Mouse (Mus musculus) c-Kit-negative CD71-positive TER-119-positive erythroid progenitor cells, embryonic 14.5 days (primary cell): Measurements from ENCODE around the gene March5.
A peak's percentile ranks its signal among the peaks of the same experiment; 100 is the strongest.
"Not testable (repeated sequence)": the region's sequence is repeated elsewhere in the genome, so short reads cannot be mapped to it uniquely, and the experiment has no call there.

ENCODE experiments used
- DNase-seq: peaks from one replicate; pipeline ENCODE4 v3.0.0-alpha.2; 2013; ENCODE audit warnings: low read depth, low spot score

March5 gene

GRCm38 (mm10) chr19:37208986-37209385, 1.6 kb downstream of the March5 start:
- no peak for DNase-seq

- peak; percentile 40 for DNase-seq
Observed at GRCm38 (mm10) chr19:37209467-37210128, 2.3 kb downstream of the March5 start.

- DNase-seq, result no peak
Observed at GRCm38 (mm10) chr19:37210457-37210856, 3.1 kb downstream of the March5 start.

- DNase-seq, result no peak
Observed at GRCm38 (mm10) chr19:37211416-37211815, 4.1 kb downstream of the March5 start.

GRCm38 (mm10) chr19:37214711-37215110, 7.4 kb downstream of the March5 start:
- DNase-seq, result no peak

- DNase-seq, result no peak
Observed at GRCm38 (mm10) chr19:37225197-37225862, 18.0 kb downstream of the March5 start.

GRCm38 (mm10) chr19:37232598-37232997, 25.3 kb downstream of the March5 start:
- DNase-seq, result not testable (repeated sequence)

- DNase-seq, result no peak
Observed at GRCm38 (mm10) chr19:37233561-37234539, 26.5 kb downstream of the March5 start.

- no peak for DNase-seq
Observed at GRCm38 (mm10) chr19:37235818-37236217, 28.5 kb downstream of the March5 start.

GRCm38 (mm10) chr19:37237306-37237705, 30.0 kb downstream of the March5 start:
- DNase-seq, result peak; percentile 69

GRCm38 (mm10) chr19:37237712-37238437, 30.5 kb downstream of the March5 start:
- DNase-seq, result peak; percentile 85

GRCm38 (mm10) chr19:37238651-37239050, 31.3 kb downstream of the March5 start:
- DNase-seq, result no peak

GRCm38 (mm10) chr19:37239096-37239495, 31.8 kb downstream of the March5 start:
- DNase-seq, result no peak

- DNase-seq, result no peak
Observed at GRCm38 (mm10) chr19:37241201-37241600, 33.9 kb downstream of the March5 start.

- DNase-seq, result no peak
Observed at GRCm38 (mm10) chr19:37242707-37243106, 35.4 kb downstream of the March5 start.

- no peak for DNase-seq
Observed at GRCm38 (mm10) chr19:37246859-37247258, 39.5 kb downstream of the March5 start.

- no peak for DNase-seq
Observed at GRCm38 (mm10) chr19:37248199-37248598, 40.9 kb downstream of the March5 start.

GRCm38 (mm10) chr19:37252104-37252503, 44.8 kb downstream of the March5 start:
- no peak for DNase-seq

GRCm38 (mm10) chr19:37255321-37255720, 48.0 kb downstream of the March5 start:
- no peak for DNase-seq

- no peak for DNase-seq
Observed at GRCm38 (mm10) chr19:37262389-37262788, 55.0 kb downstream of the March5 start.

- no peak for DNase-seq
Observed at GRCm38 (mm10) chr19:37263566-37263942, 56.2 kb downstream of the March5 start.
